21 mouse cellular contexts compared by ENCODE assay signal in genomic region chr16:89973814-89974712, GRCm38 (mm10).
DNase-seq lines count a peak whose midpoint lies in the region; ATAC-seq and TF ChIP-seq lines count a peak whose summit lies in the region.
"Had no signal": no experiment of that assay in that cellular context is flagged by ENCODE, and none has a peak within 500 bp of the region (broad histone marks: within the 10 kb centered on the region; RNA-seq: fewer than 3 reads in every experiment).

No protein-coding gene starts in this region.

- TF ChIP-seq POLR2A in MEL (IDR thresholded peaks at IDR 0.05; ENCODE audit: control insufficient read depth in 1 of 2, insufficient read depth in 1 of 2, low read depth in 1 of 2, low read length in 2 of 2, poor library complexity in 1 of 2): no peak
- no peak for TF ChIP-seq POLR2A in myocyte (IDR thresholded peaks at IDR 0.05; ENCODE audit: insufficient read length, low read depth)
- TF ChIP-seq POLR2A in heart, adult 2 months (IDR thresholded peaks at IDR 0.05; ENCODE audit: insufficient read depth, low read depth, low read length): no peak

- no peaks in the 10 kb centered on the region for H3K4me1 ChIP-seq in kidney, embryonic 14.5 days (ENCODE audit: control insufficient read depth, insufficient read depth, low read length)
- H3K4me1 ChIP-seq in MEL (ENCODE audit: control insufficient read depth in 1 of 2, insufficient read depth in 2 of 2, low read length in 2 of 2): peaks cover 8 to 31% of the 10 kb centered on the region in 2 experiments
- H3K4me1 ChIP-seq in heart, adult 2 months (ENCODE audit: control insufficient read depth, insufficient read depth, low read length): no peaks in the 10 kb centered on the region
- H3K4me1 ChIP-seq: forebrain, embryonic 15.5 days; heart, embryonic 10.5 days; hindbrain, embryonic 10.5 days had no signal

- H3ac ChIP-seq in myocyte (ENCODE audit: control insufficient read depth, insufficient read length): no peak overlapping the region

- TF ChIP-seq CTCF in MEL (IDR thresholded peaks at IDR 0.05 in 2 of 3, conservative IDR thresholded peaks at IDR 0.05 in 1 of 3; ENCODE audit: control insufficient read depth in 1 of 3, insufficient read depth in 1 of 3, low read depth in 2 of 3, low read length in 3 of 3, poor library complexity in 1 of 3, severe bottlenecking in 1 of 3): no peak
- no peak for TF ChIP-seq CTCF in heart, adult 2 months (IDR thresholded peaks at IDR 0.05)

- TF ChIP-seq EP300 in MEL (IDR thresholded peaks at IDR 0.05; ENCODE audit: low read depth in 1 of 2, low read length in 2 of 2): no peak
- TF ChIP-seq EP300 in heart, adult 2 months (IDR thresholded peaks at IDR 0.05; ENCODE audit: insufficient read depth, low read depth, low read length): no peak

- H3K9ac ChIP-seq in kidney, embryonic 14.5 days (ENCODE audit: low read depth, low read length): no peak overlapping the region
- no peak overlapping the region for H3K9ac ChIP-seq in MEL (ENCODE audit: control insufficient read depth, low read depth, low read length, poor library complexity, severe bottlenecking)
- H3K9ac ChIP-seq in heart, adult 2 months (ENCODE audit: low read depth, low read length): no peak overlapping the region
- H3K9ac ChIP-seq: forebrain, embryonic 15.5 days; lung, embryonic 14.5 days had no signal

- intact Hi-C loops in heart, adult 2 months (cut with DNase I): no loop called here

- no peaks in the 10 kb centered on the region for H3K36me3 ChIP-seq in kidney, embryonic 14.5 days (ENCODE audit: control insufficient read depth, insufficient read depth, low read length)
- peaks cover 0 to 21% of the 10 kb centered on the region in 2 experiments; a peak in 2 of 4 replicates for H3K36me3 ChIP-seq in MEL (ENCODE audit: control insufficient read depth in 1 of 2, insufficient read depth in 2 of 2, low read length in 2 of 2)
- H3K36me3 ChIP-seq in myocyte (ENCODE audit: control insufficient read depth, insufficient read depth): no peaks in the 10 kb centered on the region
- H3K36me3 ChIP-seq in heart, adult 2 months (ENCODE audit: control insufficient read depth, insufficient read depth, low read length): no peaks in the 10 kb centered on the region
- H3K36me3 ChIP-seq: forebrain, embryonic 15.5 days; heart, embryonic 10.5 days had no signal

- H3K27me3 ChIP-seq in kidney, embryonic 14.5 days (ENCODE audit: control insufficient read depth, insufficient read depth, low read length): no peaks in the 10 kb centered on the region
- H3K27me3 ChIP-seq in MEL (ENCODE audit: control insufficient read depth in 1 of 2, insufficient read depth in 2 of 2, low read length in 2 of 2) (no peaks in the 10 kb centered on the region), myocyte (ENCODE audit: control insufficient read depth, insufficient read depth, insufficient read length) (no peaks in the 10 kb centered on the region)
- H3K27me3 ChIP-seq in heart, adult 2 months (ENCODE audit: control insufficient read depth, insufficient read depth, low read length): no peaks in the 10 kb centered on the region
- H3K27me3 ChIP-seq: CH12.LX; forebrain, embryonic 15.5 days had no signal

- no peak overlapping the region for H3K27ac ChIP-seq in kidney, embryonic 14.5 days (ENCODE audit: low read depth, low read length)
- H3K27ac ChIP-seq in MEL (ENCODE audit: control insufficient read depth, low read depth, low read length): no peak overlapping the region
- no peak overlapping the region for H3K27ac ChIP-seq in heart, adult 2 months
- H3K27ac ChIP-seq: forebrain, embryonic 15.5 days; heart, embryonic 10.5 days; hindbrain, embryonic 10.5 days; layer of hippocampus, adult 2 months had no signal

- no peak overlapping the region for H3K4me2 ChIP-seq in kidney, embryonic 14.5 days (replicated peaks; ENCODE audit: low read depth, low read length)
- H3K4me2 ChIP-seq in myocyte (ENCODE audit: low read depth): peak overlapping the region; percentile 24
- H3K4me2 ChIP-seq: forebrain, embryonic 15.5 days; liver, embryonic 11.5 days; lung, embryonic 14.5 days had no signal

- H3K9me3 ChIP-seq in kidney, embryonic 14.5 days (ENCODE audit: control insufficient read depth, low read length): no peaks in the 10 kb centered on the region
- H3K9me3 ChIP-seq in MEL (replicated peaks; ENCODE audit: insufficient read depth, low read length): no peaks in the 10 kb centered on the region
- H3K9me3 ChIP-seq: forebrain, embryonic 15.5 days; heart, embryonic 10.5 days; hindbrain, embryonic 10.5 days had no signal

- H3K79me2 ChIP-seq in MEL (ENCODE audit: control insufficient read depth, insufficient read depth, low read length, poor library complexity) (no peaks in the 10 kb centered on the region), myocyte (ENCODE audit: control insufficient read depth, insufficient read depth) (no peaks in the 10 kb centered on the region)
- no peaks in the 10 kb centered on the region for H3K79me2 ChIP-seq in heart, adult 2 months (replicated peaks; ENCODE audit: control insufficient read depth, insufficient read depth, low read length)

- ATAC-seq in kidney, embryonic 14.5 days (ENCODE audit: low FRiP score, low TSS enrichment): peak; percentile 66
- ATAC-seq: forebrain, embryonic 15.5 days; midbrain, embryonic 16.5 days had no signal

- no peak for DNase-seq in kidney, adult 9 months
- peak; percentile 35 for DNase-seq in 3134 (ENCODE audit: extremely low read depth, insufficient read length, low spot score)
- DNase-seq in MEL (ENCODE audit: low read depth, low spot score): peak; percentile 37
- DNase-seq in heart, adult 2 months: no peak
- no peak for DNase-seq in spleen, adult 12 weeks (ENCODE audit: low spot score)
- DNase-seq: cerebellum, adult 18-20 months; gastrocnemius, postnatal 36 days; kidney, postnatal 14 days; layer of hippocampus, postnatal 36 days; lung, embryonic 14.5 days; lung, postnatal 36 days; right cerebral cortex, postnatal 4 days had no signal

- no peak for TF ChIP-seq RAD21 in MEL (IDR thresholded peaks at IDR 0.05; ENCODE audit: low read depth, low read length)

- no peak overlapping the region for H3K4me3 ChIP-seq in kidney, embryonic 14.5 days (ENCODE audit: low read length)
- H3K4me3 ChIP-seq in MEL (ENCODE audit: control insufficient read depth in 1 of 2, insufficient read depth in 1 of 2, low read depth in 2 of 2, low read length in 2 of 2): no peak overlapping the region
- H3K4me3 ChIP-seq in myocyte: no peak overlapping the region
- no peak overlapping the region for H3K4me3 ChIP-seq in heart, adult 2 months
- H3K4me3 ChIP-seq: forebrain, embryonic 15.5 days; heart, embryonic 10.5 days; hindbrain, embryonic 10.5 days; layer of hippocampus, adult 2 months had no signal

- 45% methylated on average over 16 of the region's 16 CpGs for WGBS in kidney, embryonic 14.5 days
- 82% methylated on average over 16 of the region's 16 CpGs for WGBS in heart, adult 2 months

TF ChIP-seq in MEL, 35 proteins besides CTCF, POLR2A, EP300 and RAD21:
- TF ChIP-seq CHD2 (IDR thresholded peaks at IDR 0.05; ENCODE audit: low read length) (no peak), MAX (IDR thresholded peaks at IDR 0.05; ENCODE audit: low read length) (no peak), MYB (IDR thresholded peaks at IDR 0.05; ENCODE audit: low read depth, low read length) (no peak), KAT2A (conservative IDR thresholded peaks at IDR 0.05; ENCODE audit: low read depth, low read length) (no peak)
TF ChIP-seq in MEL: peak in this region for 0.

TF ChIP-seq in myocyte, 11 proteins besides CTCF, POLR2A, EP300 and RAD21:
- TF ChIP-seq MYOG (IDR thresholded peaks at IDR 0.05; ENCODE audit: control insufficient read depth in 1 of 3, insufficient read depth in 1 of 3, insufficient read length in 2 of 3, low read depth in 2 of 3) (peak in 2 of 3 experiments; percentile 80 to 91), SRF (IDR thresholded peaks at IDR 0.05; ENCODE audit: control insufficient read depth, insufficient read length, low read depth) (no peak), MYOD1 (IDR thresholded peaks at IDR 0.05; ENCODE audit: control insufficient read depth in 1 of 3, insufficient read length in 2 of 3, low read depth in 2 of 3) (peak in 2 of 3 experiments; percentile 81 to 87), CEBPB (IDR thresholded peaks at IDR 0.05; ENCODE audit: insufficient read depth, poor library complexity, severe bottlenecking) (no peak), TCF3 (IDR thresholded peaks at IDR 0.05; ENCODE audit: insufficient read length, low read depth) (peak; percentile 49), TCF12 (IDR thresholded peaks at IDR 0.05; ENCODE audit: insufficient read depth, poor library complexity, severe bottlenecking) (peak; percentile 56), REST (IDR thresholded peaks at IDR 0.05; ENCODE audit: insufficient read depth, insufficient read length) (no peak)

Comparison
In these comparisons a context has a peak if more than half of its experiments do, and no peak if none do; other contexts are left out.
1. DNase-seq: peak in 3134 (single experiment) and MEL (single experiment); none in kidney, adult 9 months (single experiment), heart, adult 2 months (0 of 2) and spleen, adult 12 weeks (single experiment).